Mouse (Mus musculus) MEL (cell line): ENCODE data around the gene Ptprn. TPM values are rescaled to one million over a fixed set of nuclear protein-coding genes. Genes with fewer than 3 reads are reported as not detected.

Source experiments
- DNase-seq: peaks from one replicate; pipeline ENCODE4 v3.0.0; 2011; ENCODE audit warnings: low read depth, low spot score
- H3K27ac ChIP-seq: 2 replicates; pipeline ENCODE4 v1.5.1; 2012; ENCODE audit warnings: low read depth, mild to moderate bottlenecking, control low read depth, low read length, moderate library complexity; ENCODE audit not compliant: control insufficient read depth
- H3K27me3 ChIP-seq, 2 experiments: fragments of 150-350 bp in 1 of 2; sonication (generic) in 1 of 2; 2 replicates each; pipeline ENCODE4 v1.6.1; 2012; ENCODE audit warnings: low read length in 2 of 2, mild to moderate bottlenecking in 2 of 2, improper control_type of control experiment in 1 of 2, moderate library complexity in 1 of 2; ENCODE audit not compliant: insufficient read depth in 2 of 2, control insufficient read depth in 1 of 2
- H3K36me3 ChIP-seq, 2 experiments: 2 replicates each; pipeline ENCODE4 v1.6.1; 2012 to 2014; ENCODE audit warnings: low read length in 2 of 2, improper control_type of control experiment in 1 of 2, inconsistent platforms in 1 of 2, mild to moderate bottlenecking in 1 of 2; ENCODE audit not compliant: insufficient read depth in 2 of 2, control insufficient read depth in 1 of 2
- H3K4me1 ChIP-seq, 2 experiments: fragments of 150-350 bp in 1 of 2; sonication (generic) in 1 of 2; 2 replicates each; pipeline ENCODE4 v1.6.1; 2012; ENCODE audit warnings: low read length in 2 of 2, improper control_type of control experiment in 1 of 2, mild to moderate bottlenecking in 1 of 2; ENCODE audit not compliant: insufficient read depth in 2 of 2, control insufficient read depth in 1 of 2
- H3K4me3 ChIP-seq, 2 experiments: fragments of 150-350 bp in 1 of 2; sonication (generic) in 1 of 2; 2 replicates each; pipeline ENCODE4 v1.5.1; 2012; ENCODE audit warnings: low read depth in 2 of 2, low read length in 2 of 2, mild to moderate bottlenecking in 2 of 2, moderate library complexity in 2 of 2, control low read depth in 1 of 2, improper control_type of control experiment in 1 of 2; ENCODE audit not compliant: control insufficient read depth in 1 of 2, insufficient read depth in 1 of 2
- H3K79me2 ChIP-seq: 2 replicates; pipeline ENCODE4 v1.6.1; 2012; ENCODE audit warnings: mild to moderate bottlenecking, low read length, moderate library complexity; ENCODE audit not compliant: control insufficient read depth, poor library complexity, insufficient read depth
- H3K9ac ChIP-seq: 2 replicates; pipeline ENCODE4 v1.6.1; 2012; ENCODE audit warnings: low read depth, mild to moderate bottlenecking, control low read depth, low read length, moderate library complexity; ENCODE audit not compliant: control insufficient read depth, poor library complexity, severe bottlenecking
- H3K9me3 ChIP-seq: fragments of 150-350 bp; sonication (generic); replicated peaks from 2 replicates; pipeline ENCODE4 v1.6.1; 2012; ENCODE audit warnings: mild to moderate bottlenecking, low read length, improper control_type of control experiment, moderate library complexity; ENCODE audit not compliant: insufficient read depth
- BHLHE40 ChIP-seq: IDR thresholded peaks from 2 replicates; pipeline ENCODE4 v1.6.1; 2012; ENCODE audit warnings: low read depth, mild to moderate bottlenecking, inconsistent platforms, low read length, improper control_type of control experiment, borderline replicate concordance
- CHD1 ChIP-seq: IDR thresholded peaks from 2 replicates; pipeline ENCODE4 v1.6.1; 2012; ENCODE audit warnings: low read depth, mild to moderate bottlenecking, inconsistent platforms, low read length, improper control_type of control experiment
- E2F4 ChIP-seq: IDR thresholded peaks from 2 replicates; pipeline ENCODE4 v1.6.1; 2011; ENCODE audit warnings: low read depth, low read length, improper control_type of control experiment, borderline replicate concordance
- ELF1 ChIP-seq: IDR thresholded peaks from 2 replicates; pipeline ENCODE4 v1.6.1; 2014; ENCODE audit warnings: low read depth, mild to moderate bottlenecking, inconsistent platforms, low read length, improper control_type of control experiment, moderate library complexity
- EP300 ChIP-seq, 2 experiments: IDR thresholded peaks; 2 replicates each; pipeline ENCODE4 v1.6.1; 2011; ENCODE audit warnings: improper control_type of control experiment in 2 of 2, low read length in 2 of 2, low read depth in 1 of 2, mild to moderate bottlenecking in 1 of 2
- ETS1 ChIP-seq: IDR thresholded peaks from 2 replicates; pipeline ENCODE4 v1.6.1; 2012; ENCODE audit warnings: low read depth, mild to moderate bottlenecking, inconsistent platforms, low read length, improper control_type of control experiment, moderate library complexity
- GABPA ChIP-seq: IDR thresholded peaks from 2 replicates; pipeline ENCODE4 v1.6.1; 2012; ENCODE audit warnings: low read depth, mild to moderate bottlenecking, inconsistent platforms, low read length, improper control_type of control experiment, moderate library complexity
- GATA1 ChIP-seq: IDR thresholded peaks from 2 replicates; pipeline ENCODE4 v1.6.1; 2011; ENCODE audit warnings: low read depth, low read length, improper control_type of control experiment
- HCFC1 ChIP-seq: IDR thresholded peaks from 2 replicates; pipeline ENCODE4 v1.6.1; 2012; ENCODE audit warnings: low read depth, mild to moderate bottlenecking, inconsistent platforms, low read length, improper control_type of control experiment, moderate library complexity
- JUND ChIP-seq: IDR thresholded peaks from 2 replicates; pipeline ENCODE4 v1.6.1; 2011; ENCODE audit warnings: low read depth, mild to moderate bottlenecking, improper control_type of control experiment, low read length
- KAT2A ChIP-seq: conservative IDR thresholded peaks from 2 replicates; pipeline ENCODE4 v1.6.1; 2012; ENCODE audit warnings: low read depth, low read length, improper control_type of control experiment, inconsistent platforms
- MAFK ChIP-seq: IDR thresholded peaks from 2 replicates; pipeline ENCODE4 v1.6.1; 2011; ENCODE audit warnings: low read depth, mild to moderate bottlenecking, low read length, improper control_type of control experiment, borderline replicate concordance
- MAZ ChIP-seq: IDR thresholded peaks from 2 replicates; pipeline ENCODE4 v1.6.1; 2012; ENCODE audit warnings: low read depth, mild to moderate bottlenecking, inconsistent platforms, low read length, improper control_type of control experiment
- MEF2A ChIP-seq: IDR thresholded peaks from 2 replicates; pipeline ENCODE4 v1.6.1; 2014; ENCODE audit warnings: low read depth, mild to moderate bottlenecking, inconsistent platforms, low read length, improper control_type of control experiment; ENCODE audit not compliant: poor library complexity, insufficient replicate concordance, severe bottlenecking; ENCODE audit errors: extremely low read depth
- MXI1 ChIP-seq: IDR thresholded peaks from 2 replicates; pipeline ENCODE4 v1.6.1; 2011; ENCODE audit warnings: mild to moderate bottlenecking, low read depth, low read length, improper control_type of control experiment
- MYB ChIP-seq: IDR thresholded peaks from 2 replicates; pipeline ENCODE4 v1.6.1; 2011; ENCODE audit warnings: mild to moderate bottlenecking, low read depth, low read length, improper control_type of control experiment
- MYC ChIP-seq: IDR thresholded peaks from 2 replicates; pipeline ENCODE4 v1.6.1; 2011; ENCODE audit warnings: low read depth, mild to moderate bottlenecking, low read length, improper control_type of control experiment, moderate library complexity
- NELFE ChIP-seq: IDR thresholded peaks from 2 replicates; pipeline ENCODE4 v1.6.1; 2011; ENCODE audit warnings: low read depth, low read length, improper control_type of control experiment
- POLR2A ChIP-seq, 2 experiments: IDR thresholded peaks; 2 replicates each; pipeline ENCODE4 v1.6.1; 2011 to 2012; ENCODE audit warnings: low read length in 2 of 2, mild to moderate bottlenecking in 2 of 2, control low read depth in 1 of 2, improper control_type of control experiment in 1 of 2, low read depth in 1 of 2, moderate library complexity in 1 of 2; ENCODE audit not compliant: control insufficient read depth in 1 of 2, insufficient read depth in 1 of 2, poor library complexity in 1 of 2
- POLR2AphosphoS2 ChIP-seq: IDR thresholded peaks from 2 replicates; pipeline ENCODE4 v1.6.1; 2011; ENCODE audit warnings: low read length, improper control_type of control experiment
- POLR2AphosphoS5 ChIP-seq: IDR thresholded peaks from 2 replicates; pipeline ENCODE4 v1.6.1; 2012; ENCODE audit warnings: low read depth, borderline replicate concordance, mild to moderate bottlenecking, inconsistent platforms, low read length, moderate library complexity, mixed read lengths
- RCOR1 ChIP-seq: IDR thresholded peaks from 2 replicates; pipeline ENCODE4 v1.6.1; 2012; ENCODE audit warnings: low read depth, mild to moderate bottlenecking, inconsistent platforms, low read length, improper control_type of control experiment
- SIN3A ChIP-seq: IDR thresholded peaks from 2 replicates; pipeline ENCODE4 v1.6.1; 2012; ENCODE audit warnings: low read length, improper control_type of control experiment, inconsistent platforms
- SMC3 ChIP-seq: IDR thresholded peaks from 2 replicates; pipeline ENCODE4 v1.6.1; 2011; ENCODE audit warnings: low read depth, low read length, improper control_type of control experiment
- TAL1 ChIP-seq: IDR thresholded peaks from 2 replicates; pipeline ENCODE4 v1.6.1; 2012; ENCODE audit warnings: mild to moderate bottlenecking, inconsistent platforms, low read length, moderate library complexity, mixed read lengths
- TBP ChIP-seq: IDR thresholded peaks from 2 replicates; pipeline ENCODE4 v1.8.0; 2011; ENCODE audit warnings: low read depth, low read length, improper control_type of control experiment
- TCF12 ChIP-seq: IDR thresholded peaks from 2 replicates; pipeline ENCODE4 v1.6.1; 2014; ENCODE audit warnings: low read depth, mild to moderate bottlenecking, inconsistent platforms, low read length, improper control_type of control experiment, moderate library complexity
- UBTF ChIP-seq: IDR thresholded peaks from 2 replicates; pipeline ENCODE4 v1.6.1; 2012; ENCODE audit warnings: low read depth, mild to moderate bottlenecking, inconsistent platforms, low read length, improper control_type of control experiment, moderate library complexity, borderline replicate concordance; ENCODE audit not compliant: insufficient read depth
- USF1 ChIP-seq: IDR thresholded peaks from 2 replicates; pipeline ENCODE4 v1.6.1; 2014; ENCODE audit warnings: low read depth, mild to moderate bottlenecking, inconsistent platforms, low read length, improper control_type of control experiment, moderate library complexity
- ZC3H11A ChIP-seq: IDR thresholded peaks from 2 replicates; pipeline ENCODE4 v1.6.1; 2012; ENCODE audit warnings: low read depth, mild to moderate bottlenecking, inconsistent platforms, low read length, improper control_type of control experiment
- ZMIZ1 ChIP-seq: IDR thresholded peaks from 2 replicates; pipeline ENCODE4 v1.6.1; 2012; ENCODE audit warnings: low read depth, mild to moderate bottlenecking, inconsistent platforms, low read length, improper control_type of control experiment, moderate library complexity
- ZNF384 ChIP-seq: IDR thresholded peaks from 2 replicates; pipeline ENCODE4 v1.6.1; 2012; ENCODE audit warnings: low read depth, mild to moderate bottlenecking, inconsistent platforms, low read length, improper control_type of control experiment
- polyA plus RNA-seq, 2 experiments: library from polyadenylated mRNA; stranded (reverse) in 1 of 2; unstranded in 1 of 2; fragments of >175 nt in 1 of 2; fragments of >200 nt in 1 of 2; gene quantifications; 2 replicates each; pipeline versions ENCODE4 v1.2.1 to v1.2.4; 2012; ENCODE audit warnings: low replicate concordance in 2 of 2, low read depth in 1 of 2; ENCODE audit not compliant: insufficient read length in 2 of 2, insufficient read depth in 1 of 2, missing spikeins in 1 of 2
- total RNA-seq: library from RNA; depleted of rRNA; stranded (reverse); fragments of 300-350 nt; gene quantifications from 2 replicates; pipeline ENCODE4 v1.2.3, GENCODE M21; 2012

Ptprn gene
- total and polyA plus RNA-seq, 3 experiments: 0.13 TPM; not detected in 2

DNA sequence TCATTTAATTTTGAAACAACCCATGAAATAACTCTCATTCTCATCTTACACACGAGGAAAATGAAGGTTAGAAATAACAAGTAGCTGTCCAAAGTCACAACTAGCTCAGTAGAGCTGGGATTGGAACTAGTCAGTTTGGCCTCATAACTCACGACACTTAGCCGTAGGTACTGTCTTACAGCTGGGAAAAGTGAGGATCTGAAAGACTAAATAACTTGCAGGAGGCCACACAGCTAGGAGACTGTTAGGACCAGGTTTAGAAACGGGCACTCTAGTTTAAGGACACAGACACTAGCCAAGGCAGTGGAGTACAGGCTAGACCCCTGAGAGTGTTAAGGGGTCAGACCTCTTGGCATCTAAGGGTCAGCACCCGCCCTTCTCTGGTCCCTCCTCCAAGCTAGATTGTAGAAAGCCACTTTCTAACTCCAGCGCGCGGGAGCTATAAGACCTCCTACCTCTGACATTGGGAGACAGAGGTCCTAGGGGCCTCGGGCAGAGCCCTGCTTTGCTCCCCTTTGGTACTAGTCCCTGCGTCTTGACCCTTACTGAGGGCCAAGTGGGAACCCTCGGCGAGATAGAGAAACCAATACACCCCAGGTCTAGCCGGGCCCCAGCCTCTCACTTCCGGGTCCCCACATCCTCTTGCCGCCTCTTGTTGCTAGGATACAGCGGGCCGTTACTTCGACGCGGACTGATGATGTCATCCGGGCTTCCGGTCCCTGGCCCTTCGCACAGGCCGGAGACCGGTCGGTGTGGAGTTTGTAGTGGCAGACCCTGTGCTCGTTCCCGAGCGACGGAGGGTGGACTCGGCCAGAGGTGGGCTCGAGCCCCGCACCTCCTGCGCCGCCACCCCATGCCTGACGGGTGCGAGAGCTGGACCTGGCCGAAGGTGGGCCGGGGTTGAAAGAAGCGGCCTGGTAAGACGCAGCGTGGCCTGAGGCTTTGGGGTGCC lies 53.9 kb downstream of the Ptprn start, which contains the start of the genes Glb1l and Stk16:
Glb1l (minus strand) TSS at position 678 of the 952 bp plus-strand sequence.
Stk16 (plus strand) TSS at position 703 of the 952 bp plus-strand sequence.
- peak within 1 kb of the TSS; percentile 84 for H3K27ac ChIP-seq

DNA sequence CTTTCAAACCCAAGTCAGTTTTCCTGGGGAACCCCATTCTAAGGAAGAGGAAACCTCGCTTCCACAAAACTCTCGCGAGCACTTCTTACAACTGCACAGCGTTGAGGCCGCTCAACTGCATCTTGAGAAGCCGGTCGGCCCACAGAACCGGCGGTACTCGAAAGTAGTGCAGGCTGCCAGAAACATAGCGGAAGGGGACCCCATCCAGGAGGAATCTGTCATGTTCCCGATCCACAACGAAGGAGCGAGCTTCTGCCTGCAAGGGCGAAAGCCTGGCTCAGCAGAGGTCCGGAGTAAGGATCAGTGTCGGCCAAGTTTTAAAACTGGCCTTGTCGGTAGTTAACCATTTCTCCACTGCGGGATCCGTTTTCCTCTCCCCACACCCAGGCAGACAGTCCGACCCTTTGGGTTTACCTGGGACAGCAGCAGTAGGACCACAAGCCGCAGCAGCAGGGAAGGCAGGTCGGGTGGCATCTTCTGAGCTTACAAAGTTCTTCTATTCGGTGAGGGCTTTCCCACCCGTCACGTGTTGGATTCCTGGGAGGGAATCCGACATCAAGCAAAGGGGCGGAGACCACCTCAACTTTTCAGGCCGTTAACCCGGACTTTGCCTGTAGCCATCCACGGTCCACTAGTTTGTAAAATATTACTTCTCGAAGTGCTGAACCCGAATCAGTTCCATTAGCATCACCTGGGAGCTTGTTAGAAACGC lies 55.2 kb downstream of the Ptprn start:
- peaks cover 2 to 34% of the 10 kb centered on the region in 2 experiments; a peak in 3 of 4 replicates for H3K4me1 ChIP-seq
- H3K79me2 ChIP-seq: peaks cover 40% of the 10 kb centered on the region
- no peaks in the 10 kb centered on the region for H3K27me3 ChIP-seq
- peak overlapping the region; percentile 96 for H3K9ac ChIP-seq
- DNase-seq: peak; percentile 88
- H3K4me3 ChIP-seq: peak overlapping the region; percentile 50 to 89
- H3K9me3 ChIP-seq: no peaks in the 10 kb centered on the region
- H3K27ac ChIP-seq: peak overlapping the region; percentile 84
- peaks cover 4 to 33% of the 10 kb centered on the region in 2 experiments; a peak in 3 of 4 replicates for H3K36me3 ChIP-seq
- TF ChIP-seq SMC3: no peak
- TF ChIP-seq ELF1: peak; percentile 5; the same call in 1 of the 2 replicates
- peak; percentile 85 for TF ChIP-seq TBP
- no peak; the same call in 1 of the 2 replicates for TF ChIP-seq KAT2A
- no peak for TF ChIP-seq TAL1
- TF ChIP-seq SIN3A: peak; percentile 13; the same call in 1 of the 2 replicates
- no peak for TF ChIP-seq POLR2AphosphoS5
- TF ChIP-seq RCOR1: no peak
- TF ChIP-seq NELFE: peak; percentile 84
- no peak for TF ChIP-seq E2F4
- no peak for TF ChIP-seq ETS1
- TF ChIP-seq BHLHE40: peak; percentile 60
- no peak for TF ChIP-seq GATA1
- TF ChIP-seq MAFK: no peak
- TF ChIP-seq ZMIZ1: 0 out of 2 replicates have a peak, but pooled peaks have one; percentile 69

More for the DNA sequence above, 53.9 kb downstream of the Ptprn start, which contains the start of the genes Glb1l and Stk16:
- no peaks in the 10 kb centered on the region for H3K9me3 ChIP-seq
- H3K4me1 ChIP-seq: peaks cover 2 to 43% of the 10 kb centered on the region in 2 experiments; a peak in 3 of 4 replicates
- TF ChIP-seq HCFC1: peak; percentile 95
- TF ChIP-seq TAL1: no peak
- peak; percentile 90 for TF ChIP-seq MYB
- TF ChIP-seq POLR2AphosphoS2: peak; percentile 47; the same call in 1 of the 2 replicates
- no peak for TF ChIP-seq CHD1
- TF ChIP-seq RCOR1: no peak
- TF ChIP-seq MYC: peak; percentile 39; the same call in 1 of the 2 replicates
- no peak for TF ChIP-seq ZNF384
- TF ChIP-seq UBTF: peak; percentile 51; the same call in 1 of the 2 replicates
- no peak for TF ChIP-seq MAFK
- TF ChIP-seq ZC3H11A: no peak
- TF ChIP-seq POLR2AphosphoS5: no peak
- no peak for TF ChIP-seq MEF2A
- TF ChIP-seq TCF12: peak; percentile 57; the same call in 1 of the 2 replicates
- TF ChIP-seq MXI1: peak; percentile 92
- no peak for TF ChIP-seq GATA1
- TF ChIP-seq ETS1: peak; percentile 60; the same call in 1 of the 2 replicates
- peak; percentile 78 for TF ChIP-seq NELFE
- peak; percentile 64; the same call in 1 of the 2 replicates for TF ChIP-seq MAZ
- TF ChIP-seq ELF1: peak; percentile 99
- no peak for TF ChIP-seq USF1
- TF ChIP-seq JUND: no peak
- peak in 1 of 2 experiments; percentile 51; a peak in 2 of 4 replicates for TF ChIP-seq EP300 (IDR thresholded peaks at IDR 0.05; ENCODE audit: low read depth in 1 of 2, low read length in 2 of 2)
- TF ChIP-seq ZMIZ1: peak; percentile 36; the same call in 1 of the 2 replicates
- no peak for TF ChIP-seq GABPA
- peak; percentile 85 to 89 for TF ChIP-seq POLR2A (IDR thresholded peaks at IDR 0.05; ENCODE audit: control insufficient read depth in 1 of 2, insufficient read depth in 1 of 2, low read depth in 1 of 2, low read length in 2 of 2, poor library complexity in 1 of 2)
- TF ChIP-seq SIN3A: peak; percentile 99
- no peak for TF ChIP-seq TBP
- TF ChIP-seq KAT2A: peak; percentile 60; the same call in 1 of the 2 replicates
- H3K27me3 ChIP-seq: no peaks in the 10 kb centered on the region
- peaks cover 9 to 46% of the 10 kb centered on the region in 2 experiments; a peak in 3 of 4 replicates for H3K36me3 ChIP-seq
- H3K9ac ChIP-seq: peak within 1 kb of the TSS; percentile 96
- peak; percentile 97 for DNase-seq
- peak within 1 kb of the TSS; percentile 50 to 89 for H3K4me3 ChIP-seq
- H3K79me2 ChIP-seq: peaks cover 52% of the 10 kb centered on the region
